Mouse (Mus musculus): ENCODE measurements around the gene Efna5. TPM values are rescaled to one million over a fixed set of nuclear protein-coding genes. Genes with fewer than 3 reads are reported as not detected.

Efna5 gene
- polyA plus RNA-seq, 1 experiment from 2014 or later = 59.7 TPM

GRCm38 (mm10) chr17:62636896-62637295, 244.2 kb downstream of the Efna5 start:
- Histone ChIP-seq H3K4me1 (ENCODE audit: control insufficient read depth, insufficient read depth, low read length) (no peaks in the 10 kb centered on the region), H3K36me3 (ENCODE audit: control insufficient read depth, insufficient read depth, low read length) (no peaks in the 10 kb centered on the region), H3K9ac (ENCODE audit: low read depth, low read length) (no peak overlapping the region), H3K27me3 (ENCODE audit: control insufficient read depth, insufficient read depth, low read depth, low read length) (no peaks in the 10 kb centered on the region), H3K9me3 (replicated peaks; ENCODE audit: control insufficient read depth, low read length, poor library complexity, severe bottlenecking) (no peaks in the 10 kb centered on the region), H3K4me2 (ENCODE audit: low read length) (no peak overlapping the region), H3K27ac (ENCODE audit: low read length) (no peak overlapping the region), H3K4me3 (ENCODE audit: low read depth, low read length) (no peak overlapping the region)
- ATAC-seq = no peak
- WGBS = 96% methylated on average over 7 of the region's 7 CpGs

- Histone ChIP-seq H3K4me1 (ENCODE audit: control insufficient read depth, insufficient read depth, low read length) (no peaks in the 10 kb centered on the region), H3K4me2 (ENCODE audit: low read length) (no peak overlapping the region), H3K9ac (ENCODE audit: low read depth, low read length) (no peak overlapping the region), H3K9me3 (replicated peaks; ENCODE audit: control insufficient read depth, low read length, poor library complexity, severe bottlenecking) (no peaks in the 10 kb centered on the region), H3K27me3 (ENCODE audit: control insufficient read depth, insufficient read depth, low read depth, low read length) (no peaks in the 10 kb centered on the region), H3K27ac (ENCODE audit: low read length) (no peak overlapping the region), H3K4me3 (ENCODE audit: low read depth, low read length) (no peak overlapping the region), H3K36me3 (ENCODE audit: control insufficient read depth, insufficient read depth, low read length) (no peaks in the 10 kb centered on the region)
- ATAC-seq = no peak
- WGBS = 76% methylated on average over 3 of the region's 3 CpGs
These were observed 246.2 kb downstream of the Efna5 start for GRCm38 (mm10) chr17:62634937-62635336.

DNA sequence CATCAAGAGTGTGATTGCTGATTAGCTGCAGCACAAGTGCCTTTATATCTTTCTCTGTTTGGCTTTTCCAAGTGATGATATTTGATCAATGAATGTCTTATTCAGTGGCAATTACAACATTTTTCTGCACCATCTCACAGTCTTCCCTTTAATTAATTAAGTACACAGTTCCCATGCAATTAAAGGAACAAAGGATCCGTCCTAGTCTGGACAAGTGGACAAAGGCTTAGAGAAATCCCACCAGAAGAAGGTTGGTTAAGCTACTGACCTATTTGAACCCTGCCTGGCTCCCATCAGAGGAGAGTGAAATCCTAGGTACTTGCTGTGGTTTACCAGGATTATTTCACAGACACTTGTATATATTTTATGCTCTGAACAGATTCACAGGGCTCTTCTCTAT, 252.6 kb downstream of the Efna5 start:
- H3K4me1 ChIP-seq (ENCODE audit: control insufficient read depth, insufficient read depth, low read length) = peaks cover 16% of the 10 kb centered on the region; the same call in 1 of the 2 replicates
- 40% methylated on average over 1 of the region's 1 CpGs for WGBS
- no peaks in the 10 kb centered on the region for H3K36me3 ChIP-seq (ENCODE audit: control insufficient read depth, insufficient read depth, low read length)
- no peak overlapping the region for H3K4me3 ChIP-seq (ENCODE audit: low read depth, low read length)
- no peak for ATAC-seq
- H3K4me2 ChIP-seq (ENCODE audit: low read length) = no peak overlapping the region
- H3K9ac ChIP-seq (ENCODE audit: low read depth, low read length) = no peak overlapping the region
- H3K9me3 ChIP-seq (replicated peaks; ENCODE audit: control insufficient read depth, low read length, poor library complexity, severe bottlenecking) = no peaks in the 10 kb centered on the region
- H3K27me3 ChIP-seq (ENCODE audit: control insufficient read depth, insufficient read depth, low read depth, low read length) = no peaks in the 10 kb centered on the region
- no peak overlapping the region for H3K27ac ChIP-seq (ENCODE audit: low read length)

DNA sequence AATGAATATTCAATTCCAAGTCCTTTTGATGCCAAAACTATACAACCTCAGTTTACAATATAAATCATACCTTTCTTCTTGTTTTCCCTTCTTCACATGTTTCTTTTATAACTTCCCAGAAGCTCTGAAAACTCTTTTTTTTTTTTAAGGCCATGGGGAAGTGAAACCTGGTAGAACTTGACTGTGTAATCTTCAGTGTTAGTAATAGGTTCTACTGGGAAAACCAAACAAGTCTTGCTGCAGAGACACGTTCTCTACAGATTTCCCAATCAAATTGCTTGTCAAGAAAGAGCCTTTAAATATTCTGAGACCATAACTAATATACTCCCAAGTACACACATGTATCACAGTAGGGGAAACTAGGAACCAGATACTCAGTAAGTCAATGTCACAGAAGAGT, 253.6 kb downstream of the Efna5 start:
- Histone ChIP-seq H3K4me3 (ENCODE audit: low read depth, low read length) (no peak overlapping the region), H3K27me3 (ENCODE audit: control insufficient read depth, insufficient read depth, low read depth, low read length) (no peaks in the 10 kb centered on the region), H3K4me1 (ENCODE audit: control insufficient read depth, insufficient read depth, low read length) (peaks cover 16% of the 10 kb centered on the region; the same call in 1 of the 2 replicates), H3K4me2 (ENCODE audit: low read length) (no peak overlapping the region), H3K9ac (ENCODE audit: low read depth, low read length) (no peak overlapping the region), H3K9me3 (replicated peaks; ENCODE audit: control insufficient read depth, low read length, poor library complexity, severe bottlenecking) (no peaks in the 10 kb centered on the region), H3K36me3 (ENCODE audit: control insufficient read depth, insufficient read depth, low read length) (no peaks in the 10 kb centered on the region), H3K27ac (ENCODE audit: low read length) (no peak overlapping the region)
- WGBS = 74% methylated on average over 1 of the region's 1 CpGs
- no peak for ATAC-seq

DNA sequence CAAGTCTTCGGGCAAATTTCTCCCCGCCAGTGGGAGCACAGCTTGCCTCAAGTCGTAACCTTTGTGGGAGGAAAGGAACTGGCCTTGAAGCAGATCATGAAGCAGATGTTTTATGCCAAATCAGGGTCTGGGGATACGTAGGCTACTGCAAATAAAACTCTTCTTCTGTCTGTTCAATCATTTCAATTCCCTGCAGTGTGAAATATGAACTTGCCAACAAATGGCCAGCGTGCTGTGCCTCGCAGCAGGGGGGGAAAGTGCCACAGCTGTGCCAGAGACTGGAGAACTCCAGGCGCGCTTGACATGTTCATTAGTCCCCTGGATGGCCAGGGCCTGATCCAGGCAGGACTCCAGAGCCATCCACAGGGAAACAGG, 255.5 kb downstream of the Efna5 start:
- no peaks in the 10 kb centered on the region for H3K36me3 ChIP-seq (ENCODE audit: control insufficient read depth, insufficient read depth, low read length)
- 27% methylated on average over 8 of the region's 8 CpGs for WGBS
- H3K9ac ChIP-seq (ENCODE audit: low read depth, low read length) = no peak overlapping the region
- no peaks in the 10 kb centered on the region for H3K27me3 ChIP-seq (ENCODE audit: control insufficient read depth, insufficient read depth, low read depth, low read length)
- no peak overlapping the region for H3K4me3 ChIP-seq (ENCODE audit: low read depth, low read length)
- ATAC-seq = peak; percentile 47
- H3K9me3 ChIP-seq (replicated peaks; ENCODE audit: control insufficient read depth, low read length, poor library complexity, severe bottlenecking) = no peaks in the 10 kb centered on the region
- 0 out of 2 replicates have a peak overlapping the region, but pooled peaks have one; percentile 11 for H3K27ac ChIP-seq (ENCODE audit: low read length)
- peaks cover 16% of the 10 kb centered on the region; the same call in 1 of the 2 replicates for H3K4me1 ChIP-seq (ENCODE audit: control insufficient read depth, insufficient read depth, low read length)
- H3K4me2 ChIP-seq (ENCODE audit: low read length) = no peak overlapping the region

DNA sequence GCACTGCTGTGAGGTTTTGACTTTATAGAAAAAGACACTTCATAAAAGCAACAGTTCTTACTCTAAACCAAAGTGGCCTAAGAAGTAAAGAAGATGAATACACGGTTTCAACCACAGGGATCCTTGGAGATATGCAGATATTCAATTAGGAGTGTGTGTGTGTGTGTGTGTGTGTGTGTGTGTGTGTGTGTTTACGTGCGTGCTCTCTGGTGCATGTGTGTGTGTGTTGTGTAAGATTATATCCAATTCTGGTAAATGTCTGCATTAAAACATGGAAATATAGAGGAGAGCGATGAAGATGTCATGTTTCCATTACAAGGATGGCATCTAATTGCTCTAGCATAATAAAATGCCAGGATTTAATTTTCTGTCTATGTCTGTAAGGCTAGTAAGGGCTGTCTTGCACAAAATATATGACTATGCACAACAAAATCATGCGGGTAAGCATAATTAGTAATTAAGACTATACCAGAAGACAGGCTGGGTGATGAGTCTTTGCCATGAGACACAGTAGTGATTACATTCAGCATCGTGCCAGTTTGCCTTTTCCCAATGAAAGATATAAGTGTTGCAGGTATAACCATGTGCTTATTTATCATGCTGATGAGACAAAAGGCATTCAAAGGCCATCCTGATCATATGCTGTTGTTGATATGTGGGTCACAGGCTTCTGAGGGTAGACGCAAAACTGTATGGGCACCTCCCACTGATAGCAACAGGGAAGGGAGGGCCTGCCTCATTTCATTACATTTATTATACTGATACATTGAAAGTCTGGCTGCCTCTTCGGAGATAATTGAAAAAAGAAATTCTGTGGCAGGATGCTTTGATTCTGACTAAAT, 256.1 kb downstream of the Efna5 start:
- Histone ChIP-seq H3K4me1 (ENCODE audit: control insufficient read depth, insufficient read depth, low read length) (peaks cover 16% of the 10 kb centered on the region; the same call in 1 of the 2 replicates), H3K9ac (ENCODE audit: low read depth, low read length) (no peak overlapping the region), H3K27ac (ENCODE audit: low read length) (no peak overlapping the region), H3K9me3 (replicated peaks; ENCODE audit: control insufficient read depth, low read length, poor library complexity, severe bottlenecking) (no peaks in the 10 kb centered on the region), H3K4me2 (ENCODE audit: low read length) (no peak overlapping the region), H3K27me3 (ENCODE audit: control insufficient read depth, insufficient read depth, low read depth, low read length) (no peaks in the 10 kb centered on the region), H3K4me3 (ENCODE audit: low read depth, low read length) (no peak overlapping the region), H3K36me3 (ENCODE audit: control insufficient read depth, insufficient read depth, low read length) (no peaks in the 10 kb centered on the region)
- 53% methylated on average over 8 of the region's 8 CpGs for WGBS
- ATAC-seq = peak; percentile 60

DNA sequence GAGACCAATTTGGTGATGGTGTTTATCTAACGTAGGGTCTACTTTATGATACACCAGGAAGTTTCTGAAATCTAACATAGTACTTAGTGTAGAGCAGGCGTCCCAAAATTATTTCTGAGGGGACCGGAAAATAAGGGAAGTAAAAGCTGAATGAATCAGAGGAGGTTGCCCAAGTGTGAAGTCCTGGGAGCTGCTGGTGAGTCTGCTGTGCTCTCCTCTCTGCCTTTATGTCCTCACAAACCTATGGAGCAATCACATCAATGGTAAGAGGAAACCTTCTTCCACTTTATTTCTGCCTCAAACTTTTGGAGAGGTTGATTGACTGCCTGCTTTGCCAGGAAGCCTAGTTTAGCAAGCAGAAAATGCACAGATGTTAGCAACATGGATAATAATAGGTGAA, 257.9 kb downstream of the Efna5 start:
- Histone ChIP-seq H3K27ac (ENCODE audit: low read length) (no peak overlapping the region), H3K9me3 (replicated peaks; ENCODE audit: control insufficient read depth, low read length, poor library complexity, severe bottlenecking) (no peaks in the 10 kb centered on the region), H3K36me3 (ENCODE audit: control insufficient read depth, insufficient read depth, low read length) (no peaks in the 10 kb centered on the region), H3K4me2 (ENCODE audit: low read length) (no peak overlapping the region), H3K4me3 (ENCODE audit: low read depth, low read length) (no peak overlapping the region), H3K27me3 (ENCODE audit: control insufficient read depth, insufficient read depth, low read depth, low read length) (no peaks in the 10 kb centered on the region), H3K9ac (ENCODE audit: low read depth, low read length) (no peak overlapping the region), H3K4me1 (ENCODE audit: control insufficient read depth, insufficient read depth, low read length) (peaks cover 16% of the 10 kb centered on the region; the same call in 1 of the 2 replicates)
- WGBS = 87% methylated on average over 3 of the region's 3 CpGs
- ATAC-seq = no peak

DNA sequence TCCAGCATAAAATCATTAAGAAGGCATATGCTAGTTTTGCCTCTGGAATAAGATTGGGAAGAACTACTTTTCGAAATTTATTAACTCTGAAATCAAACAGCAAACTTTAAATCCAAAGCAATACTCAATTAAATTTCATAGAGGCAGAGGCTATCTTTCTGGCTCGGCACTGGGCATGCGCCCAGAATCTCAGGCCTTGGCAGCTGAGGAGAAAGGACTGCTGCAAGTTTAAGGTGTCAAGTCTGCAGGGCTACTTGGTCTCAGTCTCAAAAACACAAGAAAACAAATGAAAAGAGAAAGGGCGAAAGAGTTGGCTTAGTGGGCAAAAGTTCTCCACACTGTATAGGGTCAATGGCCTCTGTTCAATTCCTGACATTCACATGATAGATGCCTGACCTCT, 258.6 kb downstream of the Efna5 start:
- Histone ChIP-seq H3K4me2 (ENCODE audit: low read length) (no peak overlapping the region), H3K4me3 (ENCODE audit: low read depth, low read length) (no peak overlapping the region), H3K27ac (ENCODE audit: low read length) (no peak overlapping the region), H3K4me1 (ENCODE audit: control insufficient read depth, insufficient read depth, low read length) (peaks cover 16% of the 10 kb centered on the region; the same call in 1 of the 2 replicates), H3K9ac (ENCODE audit: low read depth, low read length) (no peak overlapping the region), H3K9me3 (replicated peaks; ENCODE audit: control insufficient read depth, low read length, poor library complexity, severe bottlenecking) (no peaks in the 10 kb centered on the region), H3K27me3 (ENCODE audit: control insufficient read depth, insufficient read depth, low read depth, low read length) (no peaks in the 10 kb centered on the region), H3K36me3 (ENCODE audit: control insufficient read depth, insufficient read depth, low read length) (no peaks in the 10 kb centered on the region)
- 84% methylated on average over 4 of the region's 4 CpGs for WGBS
- ATAC-seq = no peak

- Histone ChIP-seq H3K4me1 (ENCODE audit: control insufficient read depth, insufficient read depth, low read length) (peaks cover 16% of the 10 kb centered on the region), H3K36me3 (ENCODE audit: control insufficient read depth, insufficient read depth, low read length) (no peaks in the 10 kb centered on the region), H3K27me3 (ENCODE audit: control insufficient read depth, insufficient read depth, low read depth, low read length) (no peaks in the 10 kb centered on the region), H3K4me2 (ENCODE audit: low read length) (no peak overlapping the region), H3K9ac (ENCODE audit: low read depth, low read length) (no peak overlapping the region), H3K9me3 (replicated peaks; ENCODE audit: control insufficient read depth, low read length, poor library complexity, severe bottlenecking) (no peaks in the 10 kb centered on the region), H3K27ac (ENCODE audit: low read length) (no peak overlapping the region), H3K4me3 (ENCODE audit: low read depth, low read length) (no peak overlapping the region)
- ATAC-seq = no peak
- WGBS = 69% methylated on average over 6 of the region's 6 CpGs
These were observed 266.0 kb downstream of the Efna5 start for GRCm38 (mm10) chr17:62615159-62615558.
